ENCODE assay signal across 23 mouse cellular contexts in genomic region chr9:113181182-113181581, GRCm38 (mm10).
DNase-seq lines count a peak whose midpoint lies in the region; ATAC-seq and TF ChIP-seq lines count a peak whose summit lies in the region.
"Had no signal": no experiment of that assay in that cellular context is flagged by ENCODE, and none has a peak within 500 bp of the region (broad histone marks: within the 10 kb centered on the region; RNA-seq: fewer than 3 reads in every experiment).

No protein-coding gene starts in this region.

- no peak overlapping the region for H3K9ac ChIP-seq in forebrain, embryonic 15.5 days (replicated peaks)
- H3K9ac ChIP-seq in forebrain, embryonic 13.5 days = no peak overlapping the region
- H3K9ac ChIP-seq: hindbrain, embryonic 12.5 days had no signal

- WGBS in forebrain, embryonic 15.5 days = 79% methylated on average over 8 of the region's 8 CpGs
- 87% methylated on average over 8 of the region's 8 CpGs for WGBS in forebrain, embryonic 13.5 days

- peak overlapping the region; percentile 8; the same call in 1 of the 2 replicates for H3K27ac ChIP-seq in forebrain, embryonic 15.5 days (replicated peaks)
- H3K27ac ChIP-seq in forebrain, embryonic 13.5 days = no peak overlapping the region
- H3K27ac ChIP-seq in cortical plate, adult 2 months (ENCODE audit: insufficient read depth, low read length) = peak overlapping the region; percentile 72; the same call in 1 of the 2 replicates
- H3K27ac ChIP-seq: embryonic facial prominence, embryonic 10.5 days; heart, embryonic 10.5 days; hindbrain, embryonic 12.5 days had no signal

- no peak for TF ChIP-seq POLR2A in cortical plate, adult 2 months (IDR thresholded peaks at IDR 0.05; ENCODE audit: extremely low read depth, insufficient read depth, low read length)

- peak; percentile 39 to 62 for DNase-seq in frontal cortex, adult 2 months (ENCODE audit: extremely low spot score in 1 of 2, low spot score in 1 of 2)
- DNase-seq in frontal cortex, postnatal 10 days (ENCODE audit: low spot score in 2 of 2) = no peak
- peak; percentile 37 for DNase-seq in right cerebral cortex, adult 18-20 months
- no peak for DNase-seq in right cerebral cortex, postnatal 25 days
- DNase-seq: adrenal gland, adult 8-10 months; B cell, adult 2 months; cerebellum, adult 18-20 months; cerebellum, adult 9-11 months; cerebellum, postnatal 36 days; gastrocnemius, postnatal 10 days; heart, adult 18-20 months; heart, postnatal 10 days; heart, postnatal 4 days had no signal

- H3K36me3 ChIP-seq in forebrain, embryonic 15.5 days = no peaks in the 10 kb centered on the region
- H3K36me3 ChIP-seq in forebrain, embryonic 13.5 days (ENCODE audit: poor library complexity, severe bottlenecking) = no peaks in the 10 kb centered on the region
- H3K36me3 ChIP-seq: embryonic facial prominence, embryonic 10.5 days; G1E; heart, embryonic 10.5 days; hindbrain, embryonic 12.5 days had no signal

- no peaks in the 10 kb centered on the region for H3K27me3 ChIP-seq in forebrain, embryonic 15.5 days
- no peaks in the 10 kb centered on the region for H3K27me3 ChIP-seq in forebrain, embryonic 13.5 days
- H3K27me3 ChIP-seq: hindbrain, embryonic 12.5 days had no signal

- no peak for ATAC-seq in forebrain, embryonic 15.5 days (replicated peaks)
- ATAC-seq in forebrain, embryonic 13.5 days = no peak
- ATAC-seq: CD4-positive, CD25-positive, alpha-beta regulatory T cell, adult 4 months; hindbrain, embryonic 16.5 days; inflammation-experienced regulatory T-cells, adult 6 months had no signal

- TF ChIP-seq CTCF in cortical plate, adult 2 months (IDR thresholded peaks at IDR 0.05; ENCODE audit: extremely low read depth, insufficient read depth, low read length) = no peak

- H3K9me3 ChIP-seq in forebrain, embryonic 15.5 days = no peaks in the 10 kb centered on the region
- no peaks in the 10 kb centered on the region for H3K9me3 ChIP-seq in forebrain, embryonic 13.5 days (replicated peaks)
- H3K9me3 ChIP-seq: embryonic facial prominence, embryonic 10.5 days; heart, embryonic 10.5 days; hindbrain, embryonic 12.5 days had no signal

- H3K4me1 ChIP-seq in forebrain, embryonic 15.5 days = peaks cover 20% of the 10 kb centered on the region
- peaks cover 14% of the 10 kb centered on the region for H3K4me1 ChIP-seq in forebrain, embryonic 13.5 days
- H3K4me1 ChIP-seq in cortical plate, adult 2 months (ENCODE audit: control insufficient read depth, insufficient read depth, low read length) = peaks cover 3% of the 10 kb centered on the region; the same call in 1 of the 2 replicates
- H3K4me1 ChIP-seq: embryonic facial prominence, embryonic 10.5 days; heart, embryonic 10.5 days; hindbrain, embryonic 12.5 days had no signal

- no peak overlapping the region for H3K4me3 ChIP-seq in forebrain, embryonic 15.5 days
- no peak overlapping the region for H3K4me3 ChIP-seq in forebrain, embryonic 13.5 days
- H3K4me3 ChIP-seq in cortical plate, adult 2 months (ENCODE audit: insufficient read depth, low read length) = no peak overlapping the region
- H3K4me3 ChIP-seq: embryonic facial prominence, embryonic 10.5 days; heart, embryonic 10.5 days; hindbrain, embryonic 12.5 days had no signal

- H3K4me2 ChIP-seq in forebrain, embryonic 15.5 days (replicated peaks) = no peak overlapping the region
- no peak overlapping the region for H3K4me2 ChIP-seq in forebrain, embryonic 13.5 days
- H3K4me2 ChIP-seq: hindbrain, embryonic 12.5 days had no signal

Comparison
In these comparisons a context has a peak if more than half of its experiments do, and no peak if none do; other contexts are left out.
1. DNase-seq: peak in frontal cortex, adult 2 months (2 of 2) and right cerebral cortex, adult 18-20 months (single experiment); none in frontal cortex, postnatal 10 days (0 of 2) and right cerebral cortex, postnatal 25 days (single experiment).